Mouse (Mus musculus) embryo, embryonic 11 days (tissue): ENCODE measurements around the gene Mfap5.
"Not testable (repeated sequence)": the region's sequence is repeated elsewhere in the genome, so short reads cannot be mapped to it uniquely, and the experiment has no call there.

Experiments used
- DNase-seq: peaks from one replicate; pipeline ENCODE4 v3.0.0-alpha.2; 2015

Gene Mfap5

DNA sequence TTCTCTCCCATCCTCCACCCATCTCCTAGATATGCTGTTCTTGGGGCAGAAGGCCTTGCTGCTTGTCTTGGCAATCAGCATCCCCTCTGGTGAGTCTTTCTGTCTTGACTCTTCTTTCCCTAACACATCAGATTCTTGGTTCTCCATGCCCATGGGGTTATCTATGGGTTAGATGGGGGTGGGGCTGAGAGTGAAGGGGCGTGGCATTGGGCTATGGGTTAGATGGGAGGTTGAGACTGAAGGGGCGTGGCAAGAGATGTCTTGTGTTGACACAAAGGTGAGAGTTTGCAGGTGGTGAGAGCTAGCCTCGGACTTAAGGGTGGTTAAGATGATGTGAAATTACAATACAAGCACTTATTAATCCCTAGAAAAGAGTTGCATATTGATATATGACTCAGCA is 8.7 kb downstream of the Mfap5 start:
- no peak for DNase-seq

DNA sequence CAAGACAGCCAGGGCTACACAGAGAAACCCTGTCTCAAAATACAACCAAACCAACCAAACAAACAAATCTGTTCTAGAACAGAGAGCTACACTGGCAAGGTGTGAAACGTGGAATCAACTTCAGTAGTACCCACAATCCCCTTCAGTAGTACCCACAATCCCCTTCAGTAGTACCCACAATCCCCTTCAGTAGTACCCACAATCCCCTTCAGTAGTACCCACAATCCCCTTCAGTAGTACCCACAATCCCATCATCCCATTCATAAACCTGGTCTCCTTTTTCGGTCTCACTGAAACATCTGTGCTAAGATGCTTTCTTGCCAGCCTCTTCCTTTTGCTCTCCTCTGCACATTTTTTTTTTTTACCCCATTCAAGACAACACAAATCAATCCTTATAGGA is 10.1 kb downstream of the Mfap5 start:
- DNase-seq, result not testable (repeated sequence)

DNA sequence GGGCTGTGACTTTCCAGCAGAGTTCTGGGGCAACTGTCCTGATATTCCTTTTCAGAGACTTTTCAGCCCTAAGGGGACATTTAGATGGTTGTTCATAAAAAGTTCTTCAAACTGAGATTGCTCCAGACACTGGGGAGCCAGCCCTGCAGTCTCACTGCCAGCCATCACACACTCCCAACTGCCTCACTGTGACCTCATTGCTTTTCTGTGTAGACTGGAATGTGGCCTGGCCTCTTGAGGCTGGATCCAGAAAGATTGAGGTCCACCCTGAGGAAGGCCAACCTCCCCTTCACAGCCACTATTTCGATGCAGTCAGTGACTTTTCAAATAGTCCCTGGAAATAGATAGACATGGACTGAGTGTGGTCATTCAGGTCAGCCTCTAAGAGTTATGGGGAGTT is 12.0 kb downstream of the Mfap5 start:
- no peak for DNase-seq

DNA sequence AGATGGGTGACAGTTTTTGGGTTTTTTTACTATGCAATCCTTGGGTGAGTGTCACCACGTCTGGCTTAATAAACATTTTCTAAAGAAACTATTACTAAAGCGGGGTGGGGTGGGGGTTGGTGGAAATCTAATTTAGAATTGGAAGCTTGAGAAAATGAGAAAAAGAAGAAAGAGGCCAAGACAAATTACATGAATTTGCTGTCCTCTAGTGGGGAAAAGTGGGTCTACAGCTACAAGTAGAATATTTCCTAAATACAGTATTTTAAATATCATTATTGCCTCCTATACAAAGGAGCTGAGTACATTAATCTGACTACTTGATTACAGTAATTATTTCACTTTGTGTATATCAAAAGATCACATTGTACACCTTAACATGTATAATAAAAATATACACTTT is 13.7 kb downstream of the Mfap5 start:
- DNase-seq, result peak; percentile 49

DNA sequence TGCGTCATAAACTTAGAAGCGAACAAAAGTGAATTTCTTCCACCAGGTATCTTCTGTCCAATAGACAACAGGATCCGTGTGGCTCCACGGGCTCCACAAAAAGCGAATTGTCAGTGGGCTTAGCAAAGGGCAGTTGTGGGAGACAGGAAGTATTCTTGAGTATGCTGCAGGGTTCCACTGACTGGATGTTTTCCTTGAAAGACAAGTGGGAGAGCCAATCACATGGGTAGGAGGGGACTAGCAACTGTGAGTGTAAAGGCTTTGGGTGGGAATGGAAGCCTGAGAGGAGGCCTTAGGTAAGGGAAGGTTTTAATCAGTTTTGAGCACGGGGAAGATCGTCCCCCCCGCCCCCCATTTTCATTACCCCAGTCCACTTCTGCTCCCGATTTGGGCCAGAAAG is 16.9 kb downstream of the Mfap5 start:
- peak; percentile 61 for DNase-seq

DNA sequence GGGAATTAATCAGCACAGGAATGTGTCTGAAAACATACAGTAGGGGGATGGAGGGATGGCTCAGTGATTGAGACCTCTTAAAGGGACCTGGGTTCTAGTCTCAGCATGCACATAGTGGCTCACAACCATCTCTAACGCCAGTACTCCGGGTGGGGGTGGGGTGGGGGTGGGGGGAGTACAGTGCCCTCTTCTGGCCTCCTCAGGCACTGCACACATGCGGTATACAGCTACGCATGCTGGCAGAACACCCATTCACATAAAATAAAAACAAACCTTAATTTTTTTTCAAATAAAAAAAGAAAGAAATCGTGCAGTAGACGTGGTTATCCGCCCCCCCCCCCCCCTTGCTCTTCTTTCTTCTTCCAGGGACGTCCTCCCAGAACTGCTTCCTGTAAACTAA is 17.6 kb downstream of the Mfap5 start:
- DNase-seq, result no peak

DNA sequence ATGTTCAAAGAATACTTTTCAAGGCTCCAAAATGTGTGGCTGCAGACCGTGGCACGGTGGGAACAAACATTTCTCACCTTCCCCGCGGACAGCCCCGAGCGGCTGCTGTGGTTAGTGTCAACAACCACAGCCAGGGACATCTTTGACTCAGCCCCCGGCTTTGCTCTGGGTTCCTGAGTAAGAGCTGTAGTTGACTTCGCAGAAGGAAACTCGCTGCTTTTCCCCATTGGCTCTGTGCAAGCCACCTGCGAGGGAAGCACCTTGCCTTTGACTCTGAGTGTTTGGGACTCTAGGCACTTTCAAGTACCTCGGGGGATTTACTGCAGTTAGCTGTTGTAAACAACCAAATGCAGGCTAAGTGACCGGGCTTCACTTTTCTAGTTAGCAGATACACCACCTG is 22.0 kb downstream of the Mfap5 start:
- no peak for DNase-seq

DNA sequence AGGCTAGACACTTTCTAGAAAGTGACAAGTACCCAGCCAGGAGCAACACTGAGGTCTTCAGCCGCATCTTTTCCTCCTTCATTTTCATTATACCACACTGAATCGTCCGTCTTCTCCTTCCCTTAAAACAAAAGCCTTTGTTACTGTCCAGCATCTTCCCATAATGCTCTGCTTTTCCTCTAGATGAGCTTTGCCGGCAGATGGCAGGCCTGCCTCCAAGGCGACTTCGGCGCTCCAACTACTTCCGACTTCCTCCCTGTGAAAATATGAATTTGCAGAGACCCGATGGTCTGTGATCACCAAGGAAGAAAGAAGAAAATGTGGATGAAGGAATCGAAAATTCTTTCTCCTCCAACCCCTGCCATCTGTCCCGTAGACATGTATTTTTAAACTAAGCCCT is 22.5 kb downstream of the Mfap5 start:
- no peak for DNase-seq

DNA sequence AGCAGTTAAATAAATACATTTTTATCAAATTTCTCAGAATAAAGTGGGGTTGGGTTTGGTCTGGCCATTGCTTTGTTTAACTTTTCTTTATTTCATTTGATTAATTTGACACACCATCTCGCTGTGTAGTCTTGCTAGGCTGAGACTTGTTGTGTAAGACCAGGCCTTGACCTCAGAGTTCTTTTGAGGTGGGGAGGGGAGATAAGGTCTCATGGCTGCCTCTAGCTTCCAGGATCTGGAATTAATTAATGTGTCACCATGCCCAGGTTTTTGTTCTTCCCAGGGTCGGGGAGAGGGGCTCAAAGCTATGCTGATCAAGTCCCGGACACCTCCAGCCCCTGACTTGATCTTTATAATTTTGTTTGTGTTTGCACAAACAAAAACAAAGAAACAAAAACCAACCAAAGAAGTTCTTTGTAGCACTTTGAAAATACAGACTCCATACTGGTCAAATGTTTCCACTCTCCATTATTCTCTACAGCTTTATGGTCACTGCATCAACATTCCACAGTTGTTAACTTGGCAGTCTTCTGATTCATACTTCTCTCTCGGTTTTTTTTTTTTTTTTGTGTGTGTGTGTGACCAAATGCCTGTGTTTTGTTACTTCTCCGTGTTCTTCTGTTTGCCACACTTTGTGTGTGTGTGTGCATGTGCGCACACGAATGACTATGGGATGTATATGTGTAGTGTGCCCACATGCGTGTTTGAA is 26.0 kb downstream of the Mfap5 start:
- DNase-seq, result peak; percentile 38

DNA sequence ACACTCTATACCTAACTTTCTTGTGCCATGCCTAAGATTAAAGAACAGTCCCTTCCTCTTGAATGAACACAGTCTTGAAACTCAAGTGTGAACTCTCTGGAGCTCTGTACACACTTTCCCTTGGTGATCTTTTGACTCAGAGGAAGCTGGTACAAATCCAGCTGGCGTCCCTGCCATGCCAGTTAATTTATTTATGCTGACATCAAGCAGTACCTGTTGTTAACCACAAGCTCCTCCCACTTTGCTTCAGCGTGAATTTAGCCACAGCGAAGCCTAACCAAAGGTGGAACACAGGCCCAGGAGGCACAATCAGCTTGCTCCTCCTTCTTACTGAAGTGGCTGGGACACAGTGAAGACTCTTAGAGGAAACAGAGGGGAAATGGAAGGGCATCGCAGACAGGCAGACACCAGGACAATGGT is 27.2 kb downstream of the Mfap5 start:
- DNase-seq, result peak; percentile 46

DNA sequence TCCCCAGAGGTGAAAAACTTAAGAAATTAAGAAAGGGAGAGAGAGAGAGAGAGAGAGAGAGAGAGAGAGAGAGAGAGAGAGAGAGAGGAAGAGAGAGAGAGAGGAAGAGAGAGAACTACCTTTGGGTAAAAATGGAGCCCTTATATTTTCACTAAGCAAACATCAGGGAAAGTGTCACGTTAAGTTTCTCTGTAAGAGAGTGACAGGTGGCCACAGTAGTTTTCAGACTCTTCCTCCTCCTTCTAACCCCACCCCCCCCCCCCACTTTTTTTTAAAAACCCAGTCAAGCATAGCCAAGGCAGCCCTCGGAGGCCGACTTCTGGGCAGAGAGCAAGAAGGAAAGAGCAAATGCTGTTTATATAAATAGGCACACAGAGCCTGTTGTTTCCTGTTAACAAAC is 28.4 kb downstream of the Mfap5 start:
- DNase-seq, result no peak

DNA sequence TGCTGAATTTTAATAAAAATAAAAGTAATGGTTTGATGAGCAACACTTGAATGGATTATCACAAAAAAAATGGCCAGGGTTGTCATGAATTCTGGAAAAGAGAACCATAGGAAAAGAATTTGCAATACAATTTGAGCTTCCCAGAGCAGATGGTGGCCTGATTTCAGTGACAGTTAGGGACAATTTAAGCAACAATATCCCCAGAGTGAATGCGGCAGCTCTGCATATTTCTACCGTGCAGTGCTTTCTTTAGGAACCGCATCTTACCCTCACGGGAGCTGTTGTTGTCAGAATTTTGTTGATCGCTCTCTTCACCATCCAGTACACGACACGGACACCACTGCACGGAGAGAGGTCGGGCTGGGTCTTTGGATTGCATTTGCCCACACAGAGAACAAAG is 33.9 kb downstream of the Mfap5 start:
- no peak for DNase-seq

DNA sequence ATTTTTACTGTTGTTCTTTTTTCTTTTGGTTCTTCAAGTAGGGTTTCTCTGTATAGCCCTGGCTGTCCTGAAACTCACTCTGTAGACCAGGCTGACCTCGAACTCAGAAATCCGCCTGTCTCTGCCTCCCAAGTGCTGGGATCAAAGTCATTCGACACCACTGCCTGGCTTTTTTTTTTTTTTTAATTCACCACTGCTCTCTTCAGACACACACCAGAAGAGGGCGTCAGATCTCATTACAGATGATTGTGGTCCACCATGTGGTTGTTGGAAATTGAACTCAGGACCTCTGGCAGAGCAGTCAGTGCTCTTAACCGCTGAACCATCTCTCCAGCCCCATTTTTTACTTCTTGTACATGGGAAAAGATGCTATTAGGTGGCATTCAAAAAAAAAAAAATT is 36.8 kb downstream of the Mfap5 start:
- not testable (repeated sequence) for DNase-seq

DNA sequence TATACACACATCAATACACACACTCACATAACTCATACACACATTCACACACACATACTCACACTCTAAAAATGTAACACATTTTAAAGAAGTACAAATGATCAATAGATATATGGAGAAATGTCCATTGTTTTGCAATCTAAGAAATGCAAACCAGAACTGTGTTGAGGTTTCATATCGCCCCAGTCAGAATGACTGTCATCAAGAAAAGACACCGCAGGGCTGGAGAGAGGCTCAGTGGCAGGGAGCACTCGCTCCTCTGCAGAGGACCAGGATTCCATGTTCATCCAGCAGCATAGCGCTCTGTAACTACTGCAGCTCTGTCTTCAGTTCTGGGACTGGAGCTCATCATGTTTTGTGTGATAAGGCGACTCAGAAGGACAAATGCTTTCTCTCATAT is 37.9 kb downstream of the Mfap5 start:
- no peak for DNase-seq

DNA sequence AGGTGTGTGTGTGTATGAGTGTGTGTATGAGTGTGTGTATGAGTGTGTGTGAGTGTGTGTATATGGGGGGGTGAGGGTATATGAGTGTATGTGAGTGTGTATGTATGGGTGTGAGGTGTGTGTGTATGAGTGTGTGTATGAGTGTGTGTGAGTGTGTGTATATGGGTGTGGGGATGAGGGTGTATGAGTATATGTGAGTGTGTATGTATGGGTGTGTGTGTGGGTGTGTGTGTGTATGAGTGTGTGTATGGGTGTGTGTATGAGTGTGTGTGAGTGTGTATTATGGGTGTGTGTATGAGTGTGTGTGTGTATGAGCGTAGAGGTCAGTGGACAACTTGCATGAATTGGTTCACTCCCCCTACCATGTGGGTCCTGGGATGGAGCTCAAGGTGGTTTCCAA is 39.0 kb downstream of the Mfap5 start:
- DNase-seq, result no peak

DNA sequence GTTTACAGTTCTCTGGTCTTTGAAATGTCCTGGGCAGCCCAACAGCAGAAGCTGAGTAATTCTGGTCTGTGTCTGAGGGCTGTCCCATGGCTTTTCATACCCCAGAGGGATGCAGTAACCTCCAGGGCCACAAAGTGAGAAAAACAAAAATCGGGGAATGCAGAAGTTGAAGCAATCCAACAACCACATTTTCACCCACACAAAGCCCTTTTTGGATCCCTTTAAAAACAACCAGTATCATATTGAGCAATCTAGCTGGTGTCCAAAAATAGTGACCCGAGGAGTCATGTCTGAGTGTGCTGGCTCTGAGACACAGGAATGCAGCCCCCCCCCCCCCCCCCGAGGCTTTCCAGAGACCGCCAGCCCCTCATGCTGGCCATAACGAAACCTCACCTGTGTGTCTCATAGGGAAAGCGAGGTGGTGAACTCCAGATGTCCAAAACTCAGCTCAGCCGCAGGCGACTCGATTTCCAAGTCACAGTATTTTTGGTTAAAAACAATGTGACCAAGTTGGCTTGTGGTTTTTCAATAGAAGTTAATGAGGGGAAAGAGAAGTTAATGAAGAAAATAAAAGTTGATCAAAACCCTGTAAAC is 39.7 kb downstream of the Mfap5 start:
- DNase-seq, result no peak

DNA sequence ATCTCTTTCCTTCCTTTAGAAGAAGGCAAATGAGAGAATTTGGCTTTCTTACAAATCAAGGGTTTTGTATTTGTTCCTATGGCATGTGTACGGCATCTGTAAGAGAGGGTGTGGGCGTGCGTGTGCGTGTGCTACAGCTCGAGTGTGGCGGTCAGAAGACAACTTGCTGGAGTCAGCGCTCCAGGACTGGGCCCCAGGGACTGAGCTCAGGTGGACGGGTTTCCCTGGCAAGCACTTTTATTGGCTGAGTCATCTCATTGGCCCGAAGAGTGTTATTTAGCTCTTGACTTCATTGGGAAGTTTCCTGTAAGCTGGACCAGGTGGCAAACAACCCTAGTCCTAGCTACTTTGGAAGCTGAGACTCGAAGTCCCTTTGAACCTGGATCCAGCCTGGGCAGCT is 40.3 kb downstream of the Mfap5 start:
- no peak for DNase-seq

DNA sequence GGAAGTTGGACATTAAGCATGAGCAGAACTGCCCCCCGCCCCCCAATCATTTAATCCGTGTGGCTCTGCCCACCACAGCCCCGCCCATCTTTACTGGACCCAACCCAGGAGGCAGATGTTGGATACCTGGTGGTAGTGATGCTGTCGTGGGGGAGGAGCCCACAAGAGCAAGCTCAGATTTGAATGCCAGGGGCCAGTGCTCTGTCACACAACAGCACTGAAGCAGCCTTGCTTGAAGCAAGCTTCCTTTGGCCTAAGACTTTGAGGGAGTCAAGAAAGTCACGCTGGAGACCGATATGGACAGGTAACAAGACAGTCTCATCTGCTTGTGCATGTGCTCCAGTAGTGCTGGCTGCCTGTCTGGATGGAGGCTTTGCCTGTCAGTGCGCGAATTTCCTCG is 48.0 kb downstream of the Mfap5 start, which contains the start of gene Aicda:
TSS of gene Aicda (plus strand) at position 196 of the 400 bp plus-strand sequence.
- DNase-seq, result no peak

DNA sequence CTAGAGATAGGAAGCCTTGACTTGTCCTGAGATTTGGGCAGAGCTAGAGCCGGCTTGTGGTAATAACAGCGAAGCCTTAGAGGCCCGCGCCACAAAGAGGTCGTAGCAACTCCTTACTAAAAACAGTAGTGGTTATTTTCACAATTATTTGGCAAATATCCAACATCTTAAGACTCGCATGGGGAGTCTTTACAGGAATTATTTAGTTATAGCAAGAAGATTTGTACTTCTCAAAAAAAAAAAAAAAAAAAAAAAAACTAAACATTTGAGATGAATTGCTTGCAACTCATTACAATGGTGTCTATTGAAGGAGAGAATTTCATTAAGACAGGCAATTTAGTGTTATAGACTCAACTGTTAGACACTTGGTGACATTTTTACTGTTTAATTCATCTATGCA is 48.5 kb downstream of the Mfap5 start:
- no peak for DNase-seq

DNA sequence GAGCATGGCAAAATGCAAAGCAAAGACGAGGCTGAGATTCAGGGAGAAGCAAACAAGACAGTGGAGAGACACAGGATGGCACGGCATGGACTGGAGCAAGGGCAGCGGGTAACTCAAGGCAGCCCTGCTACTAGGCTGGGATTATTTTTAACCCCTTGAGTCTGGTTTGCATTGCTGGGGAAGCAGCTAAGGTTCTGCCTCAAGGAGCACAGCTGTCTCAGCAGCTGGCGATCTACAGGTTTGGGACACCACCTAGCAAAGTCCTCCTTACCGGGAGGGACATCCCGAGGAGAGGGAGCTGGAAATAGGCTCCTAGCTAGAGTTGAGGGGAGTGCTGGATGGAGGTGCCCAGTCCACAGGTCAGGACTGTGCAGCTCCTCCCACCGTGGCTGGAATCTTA is 49.6 kb downstream of the Mfap5 start:
- no peak for DNase-seq

DNA sequence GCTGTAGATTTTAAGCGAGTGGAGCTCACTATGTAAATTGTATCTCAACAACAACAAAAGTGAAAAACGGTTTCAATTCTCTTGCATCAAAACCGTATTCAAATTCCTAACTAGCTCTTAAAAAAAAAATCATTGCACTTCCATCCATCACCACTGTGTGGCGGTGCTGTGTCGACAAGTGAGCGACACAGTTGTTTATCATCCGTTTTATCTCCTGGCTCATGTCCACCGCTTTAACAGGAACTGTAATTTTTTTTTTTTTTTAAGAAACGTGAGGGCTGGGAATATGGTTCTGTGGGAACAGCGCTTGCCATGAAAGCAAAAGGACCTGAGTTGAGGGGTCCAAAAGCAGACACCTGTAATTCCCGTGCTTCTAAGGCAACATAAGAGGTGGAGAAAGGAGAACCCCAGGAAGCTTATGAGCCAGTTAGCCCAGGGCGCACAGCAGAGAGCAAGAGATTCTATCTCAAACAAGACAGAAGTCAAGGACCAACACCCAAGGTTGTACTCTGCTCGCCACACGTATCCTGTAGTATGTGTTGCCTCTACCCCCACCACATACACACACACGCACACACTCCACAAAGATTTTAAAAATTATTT is 51.4 kb downstream of the Mfap5 start:
- DNase-seq, result peak; percentile 72

DNA sequence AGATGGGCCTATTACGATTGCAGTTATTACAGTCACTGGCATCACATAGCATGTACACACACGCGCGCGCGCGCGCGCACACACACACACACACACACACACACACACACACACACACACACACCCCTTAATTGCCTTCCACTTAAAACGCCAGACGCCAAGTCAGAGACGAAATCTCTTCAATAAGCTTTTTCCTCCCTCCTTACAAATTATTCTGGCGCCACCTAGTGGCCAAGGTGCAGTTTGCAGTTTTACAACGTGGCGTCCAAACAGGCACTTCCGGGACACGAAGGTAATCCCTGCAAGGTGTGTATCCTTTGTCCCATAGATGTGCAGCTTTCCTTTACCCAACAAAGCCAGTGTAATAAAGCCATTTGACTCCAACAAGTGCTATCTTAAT is 54.8 kb downstream of the Mfap5 start:
- DNase-seq, result peak; percentile 89

DNA sequence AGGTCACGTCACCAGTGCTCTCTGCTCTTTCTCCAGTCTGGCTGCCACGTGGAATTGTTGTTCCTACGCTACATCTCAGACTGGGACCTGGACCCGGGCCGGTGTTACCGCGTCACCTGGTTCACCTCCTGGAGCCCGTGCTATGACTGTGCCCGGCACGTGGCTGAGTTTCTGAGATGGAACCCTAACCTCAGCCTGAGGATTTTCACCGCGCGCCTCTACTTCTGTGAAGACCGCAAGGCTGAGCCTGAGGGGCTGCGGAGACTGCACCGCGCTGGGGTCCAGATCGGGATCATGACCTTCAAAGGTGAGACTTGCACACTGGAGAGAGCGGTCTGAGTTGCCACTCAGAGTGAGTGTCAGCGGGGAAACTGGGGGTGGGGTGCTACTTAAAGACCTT is 55.4 kb downstream of the Mfap5 start:
- DNase-seq, result no peak

DNA sequence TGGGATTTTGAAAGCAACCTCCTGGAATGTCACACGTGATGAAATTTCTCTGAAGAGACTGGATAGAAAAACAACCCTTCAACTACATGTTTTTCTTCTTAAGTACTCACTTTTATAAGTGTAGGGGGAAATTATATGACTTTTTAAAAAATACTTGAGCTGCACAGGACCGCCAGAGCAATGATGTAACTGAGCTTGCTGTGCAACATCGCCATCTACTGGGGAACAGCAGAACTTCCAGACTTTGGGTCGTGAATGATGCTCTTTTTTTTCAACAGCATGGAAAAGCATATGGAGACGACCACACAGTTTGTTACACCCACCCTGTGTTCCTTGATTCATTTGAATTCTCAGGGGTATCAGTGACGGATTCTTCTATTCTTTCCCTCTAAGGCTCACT is 56.8 kb downstream of the Mfap5 start:
- peak; percentile 79 for DNase-seq
